ENCODE assay signal across 24 mouse cellular contexts in the genomic region with DNA sequence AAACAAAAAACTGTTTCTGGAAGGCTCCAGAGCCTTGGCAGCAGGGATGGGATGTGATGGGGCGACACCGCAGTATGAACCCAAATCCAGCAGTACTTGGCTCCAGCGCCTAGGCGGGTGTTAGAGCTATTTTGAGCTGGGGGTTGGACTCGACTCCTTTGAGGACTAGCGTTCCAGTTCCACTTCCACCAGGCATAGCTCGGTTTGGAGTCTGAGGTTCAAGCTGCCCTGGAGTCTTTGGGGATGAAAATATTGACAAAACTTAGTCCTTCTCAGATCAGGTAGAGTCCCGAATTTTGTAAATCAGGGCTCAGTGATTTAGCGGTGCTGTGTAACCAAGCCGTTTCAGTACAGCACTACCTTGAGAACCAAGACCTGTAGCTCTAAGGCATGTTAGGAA. TPM values are rescaled to one million over a fixed set of nuclear protein-coding genes. Genes with fewer than 3 reads are reported as not detected.
A peak's percentile ranks its signal among the peaks of the same experiment; 100 is the strongest.
DNase-seq lines count a peak whose midpoint lies in the region; ATAC-seq and TF ChIP-seq lines count a peak whose summit lies in the region.
"Had no signal": no experiment of that assay in that cellular context is flagged by ENCODE, and none has a peak within 500 bp of the region (broad histone marks: within the 10 kb centered on the region; RNA-seq: fewer than 3 reads in every experiment).

No protein-coding gene starts in this region.

- no peaks in the 10 kb centered on the region for H3K36me3 ChIP-seq in forebrain, embryonic 14.5 days (ENCODE audit: control insufficient read depth, insufficient read depth, low read length)
- no peaks in the 10 kb centered on the region for H3K36me3 ChIP-seq in forebrain, postnatal 0 days (ENCODE audit: insufficient read depth)
- H3K36me3 ChIP-seq in midbrain, embryonic 10.5 days: no peaks in the 10 kb centered on the region
- H3K36me3 ChIP-seq in midbrain, embryonic 14.5 days (ENCODE audit: control insufficient read depth, insufficient read depth, low read length): no peaks in the 10 kb centered on the region
- H3K36me3 ChIP-seq in neural tube, embryonic 15.5 days: no peaks in the 10 kb centered on the region
- H3K36me3 ChIP-seq: embryonic facial prominence, embryonic 12.5 days; forebrain, embryonic 15.5 days; G1E; heart, embryonic 12.5 days; hindbrain, embryonic 13.5 days had no signal

- H3K27ac ChIP-seq in forebrain, embryonic 14.5 days (ENCODE audit: low read depth, low read length): peak overlapping the region; percentile 21; the same call in 1 of the 2 replicates
- no peak overlapping the region for H3K27ac ChIP-seq in forebrain, postnatal 0 days (ENCODE audit: low read depth, low read length)
- H3K27ac ChIP-seq in midbrain, embryonic 10.5 days (replicated peaks): no peak overlapping the region
- H3K27ac ChIP-seq in midbrain, embryonic 14.5 days (replicated peaks; ENCODE audit: low read depth, low read length): no peak overlapping the region
- 0 out of 2 replicates have a peak overlapping the region, but pooled peaks have one; percentile 19 for H3K27ac ChIP-seq in neural tube, embryonic 15.5 days (replicated peaks)
- H3K27ac ChIP-seq: embryonic facial prominence, embryonic 12.5 days; forebrain, embryonic 15.5 days; hindbrain, embryonic 13.5 days; hindbrain, postnatal 0 days had no signal

- no peaks in the 10 kb centered on the region for H3K9me3 ChIP-seq in forebrain, embryonic 14.5 days (replicated peaks; ENCODE audit: control insufficient read depth, low read length)
- H3K9me3 ChIP-seq in forebrain, postnatal 0 days (ENCODE audit: low read length): no peaks in the 10 kb centered on the region
- H3K9me3 ChIP-seq in midbrain, embryonic 10.5 days (replicated peaks): no peaks in the 10 kb centered on the region
- no peaks in the 10 kb centered on the region for H3K9me3 ChIP-seq in midbrain, embryonic 14.5 days (ENCODE audit: control insufficient read depth, low read length)
- no peaks in the 10 kb centered on the region for H3K9me3 ChIP-seq in neural tube, embryonic 15.5 days (replicated peaks)
- H3K9me3 ChIP-seq: embryonic facial prominence, embryonic 12.5 days; forebrain, embryonic 15.5 days; heart, embryonic 12.5 days; hindbrain, embryonic 13.5 days had no signal

- H3K4me3 ChIP-seq in forebrain, embryonic 14.5 days (ENCODE audit: low read depth, low read length): no peak overlapping the region
- H3K4me3 ChIP-seq in forebrain, postnatal 0 days (ENCODE audit: low read depth, low read length): no peak overlapping the region
- no peak overlapping the region for H3K4me3 ChIP-seq in midbrain, embryonic 10.5 days
- H3K4me3 ChIP-seq in midbrain, embryonic 14.5 days (replicated peaks; ENCODE audit: low read depth, low read length): no peak overlapping the region
- H3K4me3 ChIP-seq in neural tube, embryonic 15.5 days (replicated peaks): no peak overlapping the region
- H3K4me3 ChIP-seq: embryonic facial prominence, embryonic 12.5 days; forebrain, embryonic 15.5 days; heart, embryonic 12.5 days; hindbrain, embryonic 13.5 days had no signal

- H3K4me1 ChIP-seq in forebrain, embryonic 14.5 days (ENCODE audit: control insufficient read depth, insufficient read depth, low read length): no peaks in the 10 kb centered on the region
- no peaks in the 10 kb centered on the region for H3K4me1 ChIP-seq in forebrain, postnatal 0 days (ENCODE audit: insufficient read depth)
- H3K4me1 ChIP-seq in midbrain, embryonic 10.5 days: peaks cover 36% of the 10 kb centered on the region
- no peaks in the 10 kb centered on the region for H3K4me1 ChIP-seq in midbrain, embryonic 14.5 days (ENCODE audit: control insufficient read depth, insufficient read depth, low read length)
- H3K4me1 ChIP-seq in neural tube, embryonic 15.5 days: peaks cover 5% of the 10 kb centered on the region; the same call in 1 of the 2 replicates
- H3K4me1 ChIP-seq: embryonic facial prominence, embryonic 12.5 days; forebrain, embryonic 15.5 days; heart, embryonic 12.5 days had no signal

- TF ChIP-seq CTCF in forebrain, postnatal 0 days (IDR thresholded peaks at IDR 0.05; ENCODE audit: low read depth): no peak

- 9% methylated on average over 10 of the region's 10 CpGs for WGBS in forebrain, embryonic 14.5 days
- WGBS in forebrain, postnatal 0 days: 9% methylated on average over 10 of the region's 10 CpGs
- 0% methylated on average over 10 of the region's 10 CpGs for whole genome bisulfite sequencing in midbrain, embryonic 10.5 days
- 5% methylated on average over 10 of the region's 10 CpGs for WGBS in midbrain, embryonic 14.5 days
- WGBS in neural tube, embryonic 15.5 days: 7% methylated on average over 10 of the region's 10 CpGs

- H3K4me2 ChIP-seq in forebrain, embryonic 14.5 days (ENCODE audit: low read length): no peak overlapping the region
- no peak overlapping the region for H3K4me2 ChIP-seq in forebrain, postnatal 0 days (ENCODE audit: low read depth)
- H3K4me2 ChIP-seq in midbrain, embryonic 14.5 days (ENCODE audit: low read length): no peak overlapping the region
- no peak overlapping the region for H3K4me2 ChIP-seq in neural tube, embryonic 15.5 days
- H3K4me2 ChIP-seq: embryonic facial prominence, embryonic 12.5 days; forebrain, embryonic 15.5 days; heart, embryonic 12.5 days; hindbrain, embryonic 13.5 days had no signal

- DNase-seq in cerebellum, postnatal 10 days: peak; percentile 54 to 65
- no peak for DNase-seq in cerebellum, postnatal 36 days
- DNase-seq in forebrain, embryonic 14.5 days (ENCODE audit: low spot score): no peak
- no peak for DNase-seq in forebrain, postnatal 0 days
- peak; percentile 15 for DNase-seq in midbrain, embryonic 10.5 days (ENCODE audit: low spot score)
- no peak for DNase-seq in midbrain, embryonic 14.5 days
- DNase-seq: adrenal gland, postnatal 10 days; B cell, adult 2 months; cerebellum, adult 11-12 months; cerebellum, adult 9-10 months; gastrocnemius, postnatal 14 days had no signal

- H3K9ac ChIP-seq in forebrain, embryonic 14.5 days (ENCODE audit: low read length): no peak overlapping the region
- no peak overlapping the region for H3K9ac ChIP-seq in forebrain, postnatal 0 days
- no peak overlapping the region for H3K9ac ChIP-seq in midbrain, embryonic 14.5 days (replicated peaks; ENCODE audit: low read length)
- no peak overlapping the region for H3K9ac ChIP-seq in neural tube, embryonic 15.5 days (replicated peaks)
- H3K9ac ChIP-seq: embryonic facial prominence, embryonic 12.5 days; forebrain, embryonic 15.5 days; heart, embryonic 12.5 days; hindbrain, embryonic 13.5 days had no signal

- H3K27me3 ChIP-seq in forebrain, embryonic 14.5 days (replicated peaks; ENCODE audit: control insufficient read depth, insufficient read depth, low read length): peaks cover 89% of the 10 kb centered on the region
- peaks cover 93% of the 10 kb centered on the region for H3K27me3 ChIP-seq in forebrain, postnatal 0 days (ENCODE audit: insufficient read depth, low read length)
- H3K27me3 ChIP-seq in midbrain, embryonic 10.5 days (ENCODE audit: low read depth, poor library complexity, severe bottlenecking): peaks cover 100% of the 10 kb centered on the region
- peaks cover 92% of the 10 kb centered on the region for H3K27me3 ChIP-seq in midbrain, embryonic 14.5 days (ENCODE audit: control insufficient read depth, insufficient read depth, low read length)
- peaks cover 90% of the 10 kb centered on the region for H3K27me3 ChIP-seq in neural tube, embryonic 15.5 days (replicated peaks)

- ATAC-seq in forebrain, embryonic 14.5 days: no peak
- no peak for ATAC-seq in forebrain, postnatal 0 days
- no peak for ATAC-seq in midbrain, embryonic 14.5 days (ENCODE audit: low FRiP score, low TSS enrichment)
- ATAC-seq in neural tube, embryonic 15.5 days (ENCODE audit: low FRiP score): no peak
- ATAC-seq: CD4-positive, CD25-positive, alpha-beta regulatory T cell, adult 4 months; forebrain, embryonic 15.5 days had no signal

RNA-seq across cellular contexts. Expression of a gene that starts 35.9 kb away (rescaled TPM):
- polyA plus RNA-seq in forebrain, embryonic 14.5 days (2014; fragmentation: Nextera tagmentation; extraction: Ambion mirVana): 14.4 and 14.8 TPM in 2 replicates
- 65.4 and 127 TPM in 2 replicates for total RNA-seq in forebrain, postnatal 0 days (2014; rRNA removed)
- polyA plus RNA-seq in forebrain, postnatal 0 days (2015; fragmentation: Nextera tagmentation; extraction: Ambion mirVana): 4.4 and 8.9 TPM in 2 replicates
- 6.5 and 6.6 TPM in 2 replicates for polyA plus RNA-seq in midbrain, embryonic 10.5 days (2016; fragmentation: Nextera tagmentation; extraction: Ambion mirVana)
- 17.8 and 18.5 TPM in 2 replicates for polyA plus RNA-seq in midbrain, embryonic 14.5 days (2014; fragmentation: Nextera tagmentation; extraction: Ambion mirVana)
- polyA plus RNA-seq in neural tube, embryonic 15.5 days (2015; fragmentation: Nextera tagmentation; extraction: Ambion mirVana): 9.7 and 13.2 TPM in 2 replicates
- total RNA-seq: heart, postnatal 25 days had no signal
- polyA plus RNA-seq: CD4-positive, CD25-positive, alpha-beta regulatory T cell, adult 4 months; G1E; gonadal fat pad, adult 2 months; intestine, embryonic 14.5 days had no signal

RNA-seq across cellular contexts. Expression of a gene that starts 39.3 kb away (rescaled TPM):
- polyA plus RNA-seq in forebrain, embryonic 14.5 days (2014; fragmentation: Nextera tagmentation; extraction: Ambion mirVana): 45.1 and 56.3 TPM in 2 replicates
- total RNA-seq in forebrain, postnatal 0 days (2014; rRNA removed): 44.3 and 99.2 TPM in 2 replicates
- 24.7 and 48.1 TPM in 2 replicates for polyA plus RNA-seq in forebrain, postnatal 0 days (2015; fragmentation: Nextera tagmentation; extraction: Ambion mirVana)
- polyA plus RNA-seq in midbrain, embryonic 10.5 days (2016; fragmentation: Nextera tagmentation; extraction: Ambion mirVana): 25.1 and 33.5 TPM in 2 replicates
- 32.4 and 49.1 TPM in 2 replicates for polyA plus RNA-seq in midbrain, embryonic 14.5 days (2014; fragmentation: Nextera tagmentation; extraction: Ambion mirVana)
- 28.3 and 44.9 TPM in 2 replicates for polyA plus RNA-seq in neural tube, embryonic 15.5 days (2015; fragmentation: Nextera tagmentation; extraction: Ambion mirVana)
- total RNA-seq: adrenal gland, postnatal 10 days; heart, adult 8-10 months; heart, postnatal 25 days had no signal
- polyA plus RNA-seq: G1E; gonadal fat pad, adult 2 months; heart, embryonic 16.5 days; intestine, embryonic 14.5 days had no signal

Comparison
In these comparisons a context has a peak if more than half of its experiments do, and no peak if none do; other contexts are left out.
1. DNase-seq: peak in cerebellum, postnatal 10 days (2 of 2) and midbrain, embryonic 10.5 days (single experiment); none in cerebellum, postnatal 36 days (0 of 2), forebrain, embryonic 14.5 days (single experiment), forebrain, postnatal 0 days (single experiment) and midbrain, embryonic 14.5 days (single experiment).
2. H3K27ac ChIP-seq: peak in forebrain, embryonic 14.5 days (single experiment) and neural tube, embryonic 15.5 days (single experiment); none in forebrain, postnatal 0 days (single experiment), midbrain, embryonic 10.5 days (single experiment) and midbrain, embryonic 14.5 days (single experiment).